Mouse (Mus musculus): ENCODE measurements around the gene Snorc.
"Not testable (repeated sequence)": the region's sequence is repeated elsewhere in the genome, so short reads cannot be mapped to it uniquely, and the experiment has no call there.

Gene Snorc

DNA sequence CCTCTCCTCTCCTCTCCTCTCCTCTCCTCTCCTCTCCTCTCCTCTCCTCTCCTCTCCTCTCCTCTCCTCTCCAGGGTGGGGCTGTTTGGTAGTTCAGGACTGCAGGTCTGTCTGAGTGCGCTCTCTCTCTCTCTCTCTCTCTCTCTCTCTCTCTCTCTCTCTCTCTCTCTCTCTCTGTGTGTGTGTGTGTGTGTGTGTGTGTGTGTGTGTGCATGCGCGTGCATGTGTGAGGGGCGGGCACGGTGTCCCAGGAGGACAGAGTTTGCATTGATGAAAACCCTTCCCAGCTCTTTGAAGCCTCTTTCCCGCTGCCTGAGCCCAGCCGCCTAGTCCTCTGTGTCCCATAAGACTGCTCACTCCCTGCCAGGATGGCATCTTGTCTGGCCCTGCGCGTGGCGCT is at the start of gene Snorc:
Snorc (plus strand) TSS at position 301 of the 400 bp plus-strand sequence.
- not testable (repeated sequence) for DNase-seq (ENCODE audit: extremely low read depth, low read depth, low spot score)

DNA sequence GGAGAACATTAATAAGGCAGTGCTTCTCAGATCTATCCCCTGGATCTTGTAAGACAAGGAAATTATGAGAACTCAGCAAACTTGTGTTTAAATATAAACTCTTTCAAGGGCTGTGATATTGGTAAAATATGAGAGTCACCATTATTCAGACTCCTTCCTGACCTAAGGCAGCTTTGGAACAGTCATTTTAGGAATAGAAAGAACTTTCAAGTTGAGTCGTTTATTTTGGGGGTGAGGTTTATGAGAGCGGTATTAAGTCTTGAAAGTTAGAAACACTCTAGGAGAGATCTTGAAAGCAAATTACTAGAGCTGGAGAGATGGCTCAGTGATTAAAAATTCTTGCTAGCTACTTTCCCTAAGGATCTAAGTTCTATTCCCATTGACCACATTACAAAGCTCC is 34.9 kb upstream of the Snorc start:
- DNase-seq (ENCODE audit: extremely low read depth, low read depth, low spot score), result no peak

DNA sequence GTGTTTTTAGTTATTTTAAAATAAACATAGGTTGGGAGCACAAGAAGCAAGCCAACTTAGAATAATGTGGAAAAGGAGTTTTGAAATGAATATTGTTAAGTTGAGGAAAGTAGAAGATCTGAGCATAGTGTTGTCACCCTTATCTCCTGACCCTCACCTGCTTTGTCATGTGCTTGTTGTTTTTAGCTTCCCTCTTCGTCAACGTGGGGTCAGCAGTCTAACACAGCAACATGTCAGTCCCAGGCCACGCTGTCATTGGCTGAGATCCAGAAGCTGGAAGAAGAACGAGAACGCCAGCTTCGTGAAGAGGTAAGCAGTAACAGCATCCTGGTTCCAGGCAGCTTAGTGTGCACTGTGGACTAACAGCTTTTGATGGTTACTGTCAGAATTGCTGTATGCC is 33.5 kb upstream of the Snorc start:
- no peak for DNase-seq (ENCODE audit: extremely low read depth, low read depth, low spot score)

DNA sequence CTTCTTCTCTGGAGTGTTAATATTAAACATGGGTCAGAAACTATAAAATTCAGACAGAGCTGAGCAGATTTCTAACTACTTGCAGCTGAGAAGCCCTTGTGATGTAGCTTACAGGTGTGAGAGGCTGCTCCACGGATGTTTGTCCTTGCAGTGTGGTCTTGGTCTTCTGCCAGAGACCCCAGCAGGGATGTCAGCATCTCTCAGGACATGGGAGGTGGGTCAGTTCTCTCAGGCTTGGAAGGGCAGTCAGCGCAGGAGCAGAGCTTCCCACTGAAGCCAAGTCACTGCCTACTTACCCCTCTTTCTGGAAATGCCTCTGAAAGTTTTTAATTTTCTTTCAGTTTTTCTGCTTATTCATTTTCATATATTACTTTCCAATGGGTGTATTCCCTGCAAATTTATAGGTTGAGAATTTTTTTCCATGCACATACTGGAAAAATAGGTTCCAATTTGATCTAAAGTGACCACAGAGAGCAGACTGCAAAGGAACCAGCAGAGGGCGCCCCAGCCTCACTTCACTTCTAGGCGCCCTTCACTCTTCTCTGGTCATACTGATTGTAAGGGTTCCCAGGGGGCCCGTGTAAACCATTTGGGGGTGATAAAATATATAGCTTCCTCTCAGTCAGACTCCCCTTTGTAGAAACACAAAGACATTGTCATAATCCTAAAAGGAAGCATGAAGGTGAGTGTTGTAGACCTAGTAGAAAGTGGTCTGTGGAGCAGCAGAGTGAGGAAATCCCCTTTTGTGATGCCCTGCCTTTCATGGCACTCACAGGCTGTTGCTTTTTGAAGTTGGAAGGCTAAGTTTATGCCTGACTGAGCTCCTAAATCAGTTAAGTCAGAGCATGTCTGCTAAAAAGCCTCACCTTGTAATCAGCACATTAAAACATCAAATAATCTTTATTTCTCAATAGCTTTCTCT is 22.6 kb upstream of the Snorc start:
- DNase-seq (ENCODE audit: extremely low read depth, low read depth, low spot score), result no peak

DNA sequence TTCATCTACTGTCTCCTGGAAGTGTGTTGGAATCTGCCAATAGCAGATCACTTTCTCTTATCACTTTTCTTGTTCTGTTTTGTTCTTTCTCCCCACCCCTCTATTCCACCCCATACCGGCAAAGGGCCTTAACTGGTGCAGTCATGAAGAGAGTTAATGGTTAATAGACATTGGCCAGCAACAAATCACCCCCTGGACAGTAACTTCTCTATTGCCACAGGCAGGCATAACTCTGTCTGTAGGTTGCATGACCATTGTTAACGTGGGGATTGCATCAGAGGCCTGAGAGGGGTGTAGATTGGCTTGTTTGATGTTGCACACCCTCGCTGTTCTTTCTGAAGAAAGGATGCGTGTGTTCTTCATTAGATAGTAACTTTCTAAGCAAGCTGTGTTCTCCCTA is 20.6 kb upstream of the Snorc start:
- no peak for DNase-seq (ENCODE audit: extremely low read depth, low read depth, low spot score)

DNA sequence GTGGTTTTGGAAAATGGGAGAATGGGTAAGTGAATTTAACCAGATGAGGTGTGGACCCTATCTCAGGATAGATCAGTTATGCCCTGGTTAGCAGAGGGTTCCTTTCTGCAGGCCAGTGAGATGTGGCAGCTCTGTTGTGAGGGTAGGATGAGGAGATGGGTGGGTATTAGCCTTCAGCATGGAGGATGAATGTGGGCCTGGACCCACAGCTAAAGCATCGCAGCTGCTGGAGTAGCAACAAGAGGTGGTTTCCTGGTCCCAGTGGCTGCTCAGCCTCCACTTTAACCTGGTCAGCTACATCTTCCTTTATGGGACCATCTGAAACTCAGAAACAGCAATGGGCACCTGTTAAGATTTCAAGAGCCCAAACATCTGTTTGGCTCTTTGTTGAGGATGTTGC is 13.6 kb upstream of the Snorc start:
- no peak for DNase-seq (ENCODE audit: extremely low read depth, low read depth, low spot score)

DNA sequence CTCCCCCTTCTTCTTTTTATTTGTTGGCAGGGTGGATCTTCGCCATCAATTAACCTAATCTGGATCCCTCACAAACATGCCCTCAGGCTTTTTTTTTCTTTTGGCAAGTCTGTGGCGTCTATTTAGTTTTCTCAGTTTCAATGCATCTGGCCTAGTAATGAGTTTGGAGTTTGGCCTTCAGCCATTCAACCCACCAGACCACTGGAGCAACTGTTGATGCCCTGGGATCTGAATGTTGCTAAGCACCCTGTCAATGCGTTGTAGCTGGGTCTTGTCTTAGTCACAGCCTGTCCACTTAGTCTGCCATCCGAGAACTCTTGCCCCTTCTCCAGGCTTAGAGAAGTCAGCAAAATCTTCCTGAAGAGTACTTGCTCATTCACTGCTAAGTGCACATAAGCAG is 12.0 kb upstream of the Snorc start:
- no peak for DNase-seq (ENCODE audit: extremely low read depth, low read depth, low spot score)

DNA sequence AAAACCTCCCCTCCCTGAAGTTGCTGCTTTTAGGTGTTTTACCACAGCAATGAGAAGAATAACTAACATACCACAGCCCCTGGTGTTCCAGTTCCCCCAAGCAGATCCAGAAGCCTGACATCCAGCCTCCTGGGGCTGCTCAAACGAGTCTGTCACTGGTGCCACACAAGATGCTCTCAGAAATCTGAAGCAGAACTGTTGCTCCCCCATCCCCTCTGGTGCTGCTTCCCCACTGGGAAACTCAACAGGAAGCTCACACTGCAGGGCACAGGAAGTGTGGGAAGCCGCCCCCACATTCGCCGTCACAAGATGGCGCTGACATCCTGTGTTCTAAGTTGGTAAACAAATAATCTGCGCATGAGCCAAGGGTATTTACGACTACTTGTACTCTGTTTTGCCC is 10.2 kb upstream of the Snorc start:
- DNase-seq (ENCODE audit: extremely low read depth, low read depth, low spot score), result not testable (repeated sequence)

DNA sequence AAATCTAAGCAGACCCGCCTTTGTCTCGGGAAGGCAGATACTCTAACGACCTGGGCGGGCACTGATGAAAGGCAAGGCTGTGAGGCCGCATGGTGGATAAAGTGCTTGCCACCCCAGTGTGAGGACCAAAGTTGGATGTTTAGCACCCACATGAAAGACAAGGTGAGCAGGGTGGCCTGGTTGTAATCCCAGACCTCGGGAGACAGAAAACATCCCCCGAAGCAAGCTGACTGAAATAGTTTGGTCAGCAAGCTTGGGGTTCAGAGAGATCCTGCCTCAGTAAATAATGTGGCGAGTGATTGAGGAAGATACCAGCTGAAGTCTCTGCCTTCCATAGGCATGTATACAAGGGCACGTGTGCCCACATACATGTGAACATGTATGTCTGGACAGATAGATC is 2.6 kb upstream of the Snorc start:
- no peak for DNase-seq (ENCODE audit: extremely low read depth, low read depth, low spot score)

DNA sequence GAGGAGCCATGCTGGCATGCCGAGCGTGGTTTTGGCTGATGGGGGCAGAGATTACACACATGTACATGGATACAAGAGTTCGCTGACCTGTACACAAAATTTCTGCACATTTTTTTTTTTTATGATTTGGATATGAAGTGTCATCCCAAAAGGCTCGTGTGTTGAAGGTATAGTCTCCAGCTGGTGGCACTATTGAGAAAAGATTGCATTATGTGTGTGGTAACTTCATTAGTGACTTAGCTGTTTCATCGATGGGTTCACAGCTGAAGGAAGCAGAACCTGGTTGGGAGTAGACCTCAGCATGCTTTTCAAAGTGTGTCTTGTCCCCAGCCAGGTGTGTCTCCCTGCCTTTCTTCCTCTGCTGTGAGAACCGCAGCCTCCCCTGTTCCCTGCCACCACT is 1.8 kb upstream of the Snorc start:
- no peak for DNase-seq (ENCODE audit: extremely low read depth, low read depth, low spot score)

DNA sequence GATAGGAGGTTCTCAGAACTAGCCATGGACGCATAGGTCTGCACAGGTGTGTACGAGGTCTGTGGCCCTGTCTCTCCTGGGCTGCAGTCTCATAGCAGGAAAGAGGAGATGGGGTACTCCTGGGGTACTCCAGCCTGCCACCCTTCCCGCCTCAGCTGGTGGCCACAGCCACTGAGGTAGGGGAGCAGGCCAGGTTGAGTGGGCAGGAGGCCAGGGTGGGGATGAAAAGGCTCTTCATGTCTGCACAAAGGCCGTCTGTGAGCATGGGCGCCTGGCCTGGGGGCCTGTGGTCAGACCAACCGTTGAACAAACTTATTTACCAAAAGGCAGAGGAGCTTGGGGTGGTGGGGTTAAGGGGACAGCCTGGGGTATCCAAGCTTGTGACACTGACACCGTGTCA is 1.8 kb downstream of the Snorc start:
- no peak for DNase-seq (ENCODE audit: extremely low read depth, low read depth, low spot score)

DNA sequence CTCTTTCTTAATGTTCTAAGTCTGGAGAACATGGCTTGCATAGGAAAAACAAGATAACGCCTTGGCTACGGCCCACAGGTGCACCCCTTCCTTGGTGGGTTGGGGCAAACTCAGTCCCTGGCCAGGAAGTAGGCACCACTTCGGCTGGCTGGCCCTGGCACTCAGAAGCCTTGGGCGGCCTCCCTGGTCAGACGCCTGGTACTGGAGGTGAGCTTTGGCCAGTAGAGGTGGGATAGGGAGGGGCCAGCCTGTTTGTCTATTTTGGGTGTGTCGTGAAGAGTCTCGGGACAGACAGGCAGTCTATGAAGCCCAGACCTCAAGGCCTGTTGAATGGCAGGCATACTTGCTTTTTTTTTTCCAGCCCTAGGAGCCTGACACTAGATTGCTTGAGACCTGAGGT is 2.5 kb downstream of the Snorc start:
- no peak for DNase-seq (ENCODE audit: extremely low read depth, low read depth, low spot score)

DNA sequence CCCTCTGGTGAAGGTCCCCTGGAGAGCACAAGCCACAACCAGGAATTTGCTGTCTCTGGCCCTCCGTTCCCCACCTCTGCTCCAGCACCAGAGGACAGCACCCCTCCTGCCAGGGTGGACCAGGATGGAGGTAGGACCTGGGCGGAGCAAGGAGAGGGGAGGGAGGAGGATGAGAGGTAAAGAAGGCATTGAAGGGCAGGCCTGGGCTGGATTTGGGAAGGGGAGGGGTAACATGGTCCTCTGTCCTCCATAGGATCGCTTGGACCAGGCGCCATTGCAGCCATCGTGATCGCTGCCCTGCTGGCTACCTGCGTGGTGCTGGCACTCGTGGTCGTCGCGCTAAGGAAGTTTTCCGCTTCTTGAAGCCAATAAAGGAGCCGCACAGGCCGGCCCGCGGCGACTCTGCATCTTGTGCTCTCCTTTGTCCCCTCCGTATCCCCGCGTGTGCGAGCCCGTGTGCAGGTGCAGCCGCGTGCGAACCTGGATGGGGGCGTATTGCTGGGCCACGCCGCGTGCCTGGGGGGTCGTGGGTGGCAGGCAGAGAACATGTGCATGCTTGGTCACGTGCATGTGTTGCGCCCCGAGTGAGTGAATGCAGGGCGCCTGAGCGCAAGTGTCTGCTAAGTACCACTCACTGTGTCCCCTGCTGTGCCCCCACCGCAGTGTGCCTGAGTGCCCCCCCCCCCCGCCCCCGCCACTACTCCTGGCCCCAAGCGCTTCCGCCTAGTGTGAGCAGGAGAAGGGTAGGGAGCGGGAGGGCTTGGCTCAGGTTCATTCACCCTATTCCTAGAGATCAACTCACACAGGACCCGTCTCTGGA is 5.2 kb downstream of the Snorc start:
- DNase-seq (ENCODE audit: extremely low read depth, low read depth, low spot score), result no peak

DNA sequence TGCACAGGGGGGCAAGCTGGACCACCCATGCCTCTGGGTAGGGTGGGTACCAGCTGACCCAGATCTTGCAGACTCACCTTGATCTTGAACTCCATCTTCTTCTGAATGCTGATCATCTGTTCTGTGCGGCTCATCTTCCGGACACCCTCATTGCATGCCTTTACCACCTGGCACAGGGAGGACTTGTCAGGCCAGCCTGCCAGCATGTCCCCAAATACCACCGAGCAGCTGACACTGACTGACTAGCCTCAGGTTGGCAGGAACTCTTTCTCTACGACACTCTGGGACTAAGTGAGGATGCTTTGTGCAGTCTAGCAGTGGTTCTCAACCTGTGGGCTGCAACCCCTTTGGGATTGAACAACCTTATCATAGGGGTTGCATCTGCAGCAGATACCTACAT is 12.5 kb downstream of the Snorc start:
- DNase-seq (ENCODE audit: extremely low read depth, low read depth, low spot score), result no peak

DNA sequence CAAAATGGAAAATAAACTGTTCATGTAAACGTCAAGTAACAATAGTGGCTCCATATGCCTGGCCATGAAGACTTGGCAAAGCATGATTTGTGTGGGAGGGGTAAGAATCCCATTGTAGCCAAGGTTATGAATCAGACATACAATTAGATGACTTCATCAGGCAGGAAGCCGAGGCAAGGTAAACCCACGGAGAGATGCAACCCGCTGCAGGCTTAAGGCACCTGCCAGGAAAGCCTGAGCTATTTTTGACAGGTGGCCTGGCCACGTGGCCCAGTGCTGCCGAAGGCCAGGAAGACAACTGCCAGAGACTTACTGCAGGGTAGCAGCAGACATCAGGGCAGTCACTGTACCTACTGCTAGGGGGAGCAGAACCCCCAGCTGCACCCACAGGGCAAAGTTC is 16.3 kb downstream of the Snorc start:
- DNase-seq (ENCODE audit: extremely low read depth, low read depth, low spot score), result peak; percentile 67

DNA sequence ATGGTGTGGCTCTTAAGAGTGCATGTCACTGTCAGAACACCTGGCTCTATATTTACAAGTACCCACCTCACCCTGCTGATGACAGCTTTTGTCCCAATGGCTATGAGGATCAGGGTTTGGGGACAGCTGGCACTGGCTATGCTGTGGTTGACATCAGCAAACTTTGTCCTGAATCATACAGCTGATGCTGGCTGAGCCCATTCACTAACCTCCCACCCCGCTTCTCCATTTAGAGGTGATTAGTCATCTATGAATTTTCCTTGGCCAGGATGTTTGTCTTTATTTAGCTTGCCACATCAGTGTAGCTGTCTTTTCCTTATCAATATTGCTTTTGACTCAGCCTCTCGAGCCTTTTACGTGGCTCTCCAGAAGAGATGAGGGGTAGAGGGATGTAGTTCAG is 22.2 kb downstream of the Snorc start:
- DNase-seq (ENCODE audit: extremely low read depth, low read depth, low spot score), result no peak

DNA sequence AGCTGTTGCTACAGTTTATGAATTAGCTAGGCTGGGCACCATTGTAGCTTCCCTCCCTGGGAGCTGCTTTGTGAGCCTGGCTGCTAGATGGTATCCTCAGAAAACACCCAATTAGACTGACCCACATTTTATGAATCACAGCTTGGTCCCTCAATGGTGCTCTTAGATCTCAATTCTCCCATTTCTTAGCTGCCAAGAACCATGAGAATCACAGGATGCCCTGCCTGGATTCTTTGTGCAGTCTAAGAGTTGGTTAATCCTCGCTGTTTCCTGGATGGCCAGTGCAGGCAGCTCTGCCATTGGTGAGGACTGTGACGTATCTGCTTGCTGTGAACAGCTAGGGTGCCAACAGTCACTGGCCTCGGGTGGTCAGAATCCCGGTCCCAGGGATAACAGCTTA is 23.5 kb downstream of the Snorc start:
- no peak for DNase-seq (ENCODE audit: extremely low read depth, low read depth, low spot score)

DNA sequence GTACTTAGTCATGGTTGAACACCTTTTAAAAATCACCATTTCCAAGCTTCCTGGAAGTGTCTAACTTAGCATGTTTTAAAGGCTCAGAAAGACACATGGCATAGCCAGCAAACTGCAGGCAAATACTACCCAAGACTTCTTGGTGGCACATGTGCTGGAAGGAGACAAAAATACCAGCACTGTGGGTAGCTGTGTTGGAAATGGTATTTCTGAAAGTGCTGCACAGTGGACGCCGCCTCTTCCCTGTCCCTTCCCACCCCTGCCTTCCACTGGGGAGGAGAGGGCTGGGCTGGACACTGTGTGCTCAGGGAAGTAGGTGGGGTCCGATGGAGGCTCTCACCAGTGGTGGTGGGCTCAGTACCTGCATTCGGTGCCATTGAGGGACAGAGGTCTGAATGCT is 35.5 kb downstream of the Snorc start:
- no peak for DNase-seq (ENCODE audit: extremely low read depth, low read depth, low spot score)

DNA sequence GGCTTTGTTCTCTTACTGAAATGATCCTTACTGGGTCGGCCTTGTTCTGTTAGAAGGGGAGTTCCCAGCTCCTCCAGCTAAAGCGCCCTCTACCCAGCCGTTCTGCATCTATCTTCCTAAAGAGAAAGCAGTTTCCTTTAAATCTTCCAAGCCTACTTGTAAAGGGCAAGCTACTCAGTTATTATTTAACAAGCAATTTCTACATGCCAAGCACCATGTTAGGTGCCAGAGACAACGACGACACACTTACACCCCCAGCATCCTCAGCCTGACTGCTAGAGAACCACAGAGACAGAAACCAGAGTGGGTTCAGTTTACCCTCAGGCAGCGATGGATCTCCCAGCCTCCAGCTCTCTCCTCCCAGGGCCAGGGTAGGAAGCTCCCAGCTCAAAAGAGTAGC is 37.8 kb downstream of the Snorc start:
- no peak for DNase-seq (ENCODE audit: extremely low read depth, low read depth, low spot score)

DNA sequence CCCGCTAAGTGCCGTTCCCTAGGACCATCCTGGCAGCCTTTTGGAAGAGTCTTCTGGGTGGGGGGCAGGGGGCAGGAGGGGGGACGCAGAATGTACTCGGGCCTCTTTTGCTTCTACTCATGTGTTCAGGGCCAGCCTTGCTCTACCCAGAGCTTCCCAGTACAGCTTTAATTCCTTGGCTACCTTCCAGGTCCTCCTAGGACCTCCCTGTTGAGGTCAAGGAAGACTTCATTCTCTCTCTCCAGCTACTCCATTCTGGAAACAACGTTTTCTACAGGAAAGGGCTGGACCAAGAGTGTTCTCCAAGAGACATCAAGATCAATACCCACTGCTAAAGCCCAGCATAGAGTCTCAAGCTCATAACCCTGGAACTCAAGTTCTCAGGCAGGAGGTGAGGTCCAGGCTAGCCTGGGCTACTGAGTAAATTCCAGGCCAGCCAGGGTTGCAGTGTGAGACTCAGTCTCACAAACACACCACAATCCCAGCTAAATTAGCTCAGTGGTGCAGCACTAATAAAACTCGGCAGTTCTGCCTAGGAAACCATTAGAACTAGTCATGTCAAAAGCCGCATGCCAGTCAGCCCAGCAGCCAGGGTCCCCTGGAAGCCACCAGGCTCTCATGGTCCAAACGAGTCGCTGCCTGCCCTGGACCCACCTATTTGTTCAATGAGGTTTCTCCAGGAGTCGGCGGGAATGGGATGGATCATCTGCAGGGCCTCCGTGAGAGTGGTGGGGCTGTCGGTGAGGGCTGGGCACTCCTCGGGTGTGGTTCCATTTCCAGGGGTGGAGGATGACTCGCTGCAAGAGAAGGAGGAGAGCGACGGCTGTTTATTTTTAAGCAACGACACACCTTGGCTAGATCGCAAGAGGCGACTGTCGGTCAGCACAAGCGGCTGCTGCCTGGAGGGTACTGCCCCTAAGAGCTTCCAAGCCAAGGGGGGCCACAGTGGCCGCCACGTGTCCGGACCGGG is 38.8 kb downstream of the Snorc start:
- DNase-seq (ENCODE audit: extremely low read depth, low read depth, low spot score), result no peak

DNA sequence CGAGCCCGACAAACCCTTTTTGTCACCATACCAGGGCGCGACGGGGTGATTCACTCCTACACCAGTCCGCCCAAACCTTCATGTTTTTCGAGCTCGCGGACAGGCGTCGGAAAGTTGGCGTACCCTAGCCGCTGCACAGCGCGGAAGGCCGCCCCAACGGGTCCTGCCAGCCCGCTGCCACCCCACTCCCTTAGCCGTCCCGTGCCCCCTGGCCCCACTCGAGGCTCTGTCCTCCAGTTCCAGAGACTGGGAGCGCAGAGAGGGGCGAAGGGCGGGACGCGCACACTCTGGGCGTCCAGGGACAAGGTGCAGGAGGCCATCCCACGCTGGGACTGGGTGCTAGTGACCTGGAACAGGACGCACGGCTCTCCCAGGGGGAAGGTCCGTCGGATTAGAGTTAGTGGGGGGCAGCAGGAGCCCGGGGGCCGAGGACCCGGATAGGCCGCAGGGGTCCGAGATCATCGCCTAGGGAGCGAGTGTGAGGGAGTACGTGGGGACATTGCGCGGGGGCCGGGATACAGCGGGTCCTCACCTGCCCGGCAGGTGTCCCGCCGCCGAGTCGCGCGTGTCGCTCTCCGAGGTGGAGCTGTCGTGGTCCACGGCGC is 39.6 kb downstream of the Snorc start, which contains the start of gene Neu2:
Neu2 (plus strand) TSS at position 329 of the 605 bp plus-strand sequence.
- DNase-seq (ENCODE audit: extremely low read depth, low read depth, low spot score), result no peak

Data from fat pad, adult 2 months (tissue).